Mouse (Mus musculus) intestine, embryonic 15.5 days (tissue): ENCODE results near the gene Olfr373. TPM values are rescaled to one million over a fixed set of nuclear protein-coding genes. Genes with fewer than 3 reads are reported as not detected.

Source experiments
- ATAC-seq: fragments of 200-750 bp; cut with Nextera tagmentation; 2 replicates; pipeline ENCODE4 v1.8.0; 2017; ENCODE audit warnings: moderate TSS enrichment, moderate library complexity
- H3K27ac ChIP-seq: fragments of 300-500 bp; sonication (generic); 2 replicates; pipeline ENCODE4 v1.5.1; 2015; ENCODE audit warnings: mild to moderate bottlenecking, inconsistent platforms
- H3K27me3 ChIP-seq: fragments of 300-500 bp; sonication (generic); replicated peaks from 2 replicates; pipeline ENCODE4 v1.6.1; 2015; ENCODE audit warnings: inconsistent platforms
- H3K36me3 ChIP-seq: fragments of 300-500 bp; sonication (generic); 2 replicates; pipeline ENCODE4 v1.6.1; 2015; ENCODE audit warnings: inconsistent platforms
- H3K4me1 ChIP-seq: fragments of 300-500 bp; sonication (generic); replicated peaks from 2 replicates; pipeline ENCODE4 v1.6.1; 2015; ENCODE audit warnings: inconsistent platforms
- H3K4me2 ChIP-seq: fragments of 300-500 bp; sonication (generic); replicated peaks from 2 replicates; pipeline ENCODE4 v1.6.1; 2015; ENCODE audit warnings: mild to moderate bottlenecking, inconsistent platforms
- H3K4me3 ChIP-seq: fragments of 300-500 bp; sonication (generic); replicated peaks from 2 replicates; pipeline ENCODE4 v1.5.1; 2015; ENCODE audit warnings: inconsistent platforms
- H3K9ac ChIP-seq: fragments of 300-500 bp; sonication (generic); 2 replicates; pipeline ENCODE4 v1.6.1; 2015; ENCODE audit warnings: inconsistent platforms
- H3K9me3 ChIP-seq: fragments of 300-500 bp; sonication (generic); 2 replicates; pipeline ENCODE4 v1.6.1; 2016; ENCODE audit warnings: inconsistent platforms
- WGBS: fragments of 180-500 bp; shearing (Covaris S2); methylation state at CpG from one replicate; pipeline ENCODE4 v1.1.7; 2015; 5-methylcytosine and 5-hydroxymethylcytosine counted together
- polyA plus RNA-seq: library from polyadenylated mRNA; unstranded; fragments of >200 nt; fragmentation: Nextera tagmentation; extraction: Ambion mirVana; gene quantifications from 2 replicates; pipeline ENCODE4 v1.2.1, GENCODE M21; 2015

Olfr373 gene
- polyA plus RNA-seq, 1 experiment from 2014 or later: 0.09 TPM

DNA sequence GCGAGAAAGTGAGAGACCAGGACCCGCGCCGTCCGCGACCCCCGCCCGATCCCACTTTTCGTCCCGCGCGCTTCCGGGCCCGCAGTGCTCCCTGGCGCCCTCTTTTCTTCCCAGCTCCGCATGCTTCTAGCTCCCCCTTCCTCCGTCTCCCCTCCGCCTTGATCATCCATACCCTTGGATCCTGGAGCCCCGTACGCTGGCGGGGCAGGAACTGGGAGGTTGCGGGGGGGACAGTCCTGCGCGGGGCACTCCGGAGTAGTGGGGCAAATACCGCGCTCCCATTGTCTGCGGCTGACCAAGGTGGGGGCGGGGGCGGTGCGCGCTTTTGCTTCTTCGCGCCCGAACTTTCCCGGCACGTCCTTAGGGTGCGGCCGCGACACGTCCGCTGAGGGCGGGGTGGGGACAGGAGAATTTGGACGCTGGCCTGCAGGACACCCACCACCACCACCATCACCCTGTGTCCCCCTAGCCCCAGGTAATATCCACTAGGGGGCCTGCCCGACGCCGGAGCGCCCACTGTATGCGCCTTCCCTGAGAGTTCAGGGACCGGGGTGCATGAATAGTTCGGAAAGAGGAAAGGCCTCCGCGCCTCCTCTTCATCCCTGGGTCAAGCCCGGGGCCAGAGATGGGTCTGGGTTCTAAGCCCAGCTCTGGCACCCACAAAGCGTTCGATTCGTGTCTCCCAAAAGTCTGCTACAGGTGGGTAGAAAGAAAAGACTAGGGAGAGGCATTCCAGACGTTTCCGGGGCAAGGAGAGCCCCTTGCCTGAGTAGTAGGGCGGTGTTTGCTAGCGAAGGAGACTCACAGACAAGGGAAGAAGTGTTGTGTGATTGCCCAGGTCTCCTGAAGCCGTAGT, 52.7 kb downstream of the Olfr373 start:
- Histone ChIP-seq H3K4me2 (peak overlapping the region; percentile 77), H3K27ac (peak overlapping the region; percentile 100), H3K27me3 (no peaks in the 10 kb centered on the region), H3K9me3 (no peaks in the 10 kb centered on the region), H3K9ac (peak overlapping the region; percentile 98), H3K4me3 (peak overlapping the region; percentile 83), H3K36me3 (peaks cover 16% of the 10 kb centered on the region), H3K4me1 (peaks cover 21% of the 10 kb centered on the region)
- WGBS: under 1% methylated on average over 62 of the region's 62 CpGs
- peak; percentile 67 for ATAC-seq

DNA sequence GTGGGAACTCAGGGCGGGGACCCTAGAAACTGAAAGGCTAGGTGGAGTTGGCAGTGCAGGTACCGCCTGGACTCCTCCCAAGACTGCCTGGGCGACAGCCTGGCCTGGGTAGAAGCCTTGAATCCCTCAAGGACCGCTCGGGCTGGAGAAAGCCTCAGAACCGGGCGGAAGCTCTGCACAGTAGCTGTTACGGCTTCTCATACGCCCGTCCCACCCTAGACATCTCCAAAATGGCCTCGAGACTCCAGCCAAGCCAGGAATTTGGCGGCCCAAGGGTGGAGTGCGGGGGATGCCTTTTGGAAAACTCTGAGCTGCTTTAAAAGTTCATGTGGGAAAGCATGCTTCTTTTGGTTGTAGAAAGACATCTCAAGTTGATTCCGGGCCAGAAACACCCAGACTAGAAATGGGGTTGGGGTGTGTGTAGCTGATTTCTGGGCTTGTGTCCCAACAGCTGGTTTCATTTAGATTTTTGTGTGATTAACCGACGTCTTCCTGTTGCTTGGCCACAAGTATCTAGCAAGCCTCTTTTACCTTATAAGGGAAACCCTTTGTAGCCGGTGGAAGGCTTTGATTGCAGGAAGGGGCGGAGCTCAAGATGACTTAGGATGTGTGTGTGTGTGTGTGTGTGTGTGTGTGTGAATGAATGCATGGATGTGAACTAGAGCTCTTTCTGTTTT, 53.5 kb downstream of the Olfr373 start:
- Histone ChIP-seq H3K27ac (peak overlapping the region; percentile 100), H3K27me3 (no peaks in the 10 kb centered on the region), H3K9ac (peak overlapping the region; percentile 98), H3K4me1 (peaks cover 21% of the 10 kb centered on the region), H3K9me3 (no peaks in the 10 kb centered on the region), H3K36me3 (peaks cover 16% of the 10 kb centered on the region), H3K4me3 (peak overlapping the region; percentile 83), H3K4me2 (peak overlapping the region; percentile 77)
- ATAC-seq: peak; percentile 59
- WGBS: under 1% methylated on average over 18 of the region's 18 CpGs

DNA sequence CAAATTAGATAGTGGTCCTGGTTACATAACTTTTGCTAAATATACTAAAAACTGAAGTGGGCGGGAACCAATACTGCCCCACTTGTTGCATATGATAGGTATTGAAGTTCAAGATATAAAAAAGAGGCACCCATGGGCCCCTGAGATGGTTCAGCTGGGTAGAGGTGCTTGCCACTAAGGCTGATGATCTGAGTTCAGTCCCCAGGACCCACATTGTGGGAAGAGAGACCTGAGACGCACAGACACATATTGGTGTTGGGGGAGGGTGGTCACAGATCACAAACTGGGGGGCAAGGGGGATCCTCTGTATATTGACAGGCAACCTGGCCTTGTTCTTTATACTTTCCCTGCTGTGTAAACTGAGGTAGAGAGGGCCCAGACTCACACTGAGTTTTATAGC, 54.5 kb downstream of the Olfr373 start:
- Histone ChIP-seq H3K4me2 (peak overlapping the region; percentile 77), H3K36me3 (peaks cover 22% of the 10 kb centered on the region), H3K9me3 (no peaks in the 10 kb centered on the region), H3K27me3 (no peaks in the 10 kb centered on the region), H3K27ac (no peak overlapping the region), H3K4me3 (peak overlapping the region; percentile 83; the same call in 1 of the 2 replicates), H3K9ac (no peak overlapping the region), H3K4me1 (peaks cover 21% of the 10 kb centered on the region)
- no peak for ATAC-seq
- 66% methylated on average over 2 of the region's 2 CpGs for WGBS

DNA sequence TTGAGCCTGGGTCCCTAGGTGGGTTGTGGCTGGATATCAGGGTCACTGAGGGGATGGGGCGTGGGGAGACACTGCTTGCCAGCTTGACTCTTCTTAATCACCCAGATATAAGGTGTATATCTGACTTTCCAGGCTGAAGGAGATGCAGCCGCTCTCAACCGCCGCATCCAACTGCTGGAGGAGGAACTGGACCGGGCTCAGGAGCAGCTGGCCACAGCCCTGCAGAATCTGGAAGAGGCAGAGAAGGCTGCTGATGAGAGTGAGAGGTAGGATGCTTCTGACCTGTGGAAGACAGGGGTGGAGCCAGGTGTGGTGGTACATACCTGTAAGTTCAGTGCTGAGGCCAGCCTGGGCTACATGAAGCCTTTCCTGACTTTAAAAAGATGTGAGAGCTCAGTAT, 55.5 kb downstream of the Olfr373 start:
- Histone ChIP-seq H3K27ac (0 out of 2 replicates have a peak overlapping the region, but pooled peaks have one; percentile 13), H3K36me3 (peaks cover 32% of the 10 kb centered on the region), H3K4me2 (no peak overlapping the region)

DNA sequence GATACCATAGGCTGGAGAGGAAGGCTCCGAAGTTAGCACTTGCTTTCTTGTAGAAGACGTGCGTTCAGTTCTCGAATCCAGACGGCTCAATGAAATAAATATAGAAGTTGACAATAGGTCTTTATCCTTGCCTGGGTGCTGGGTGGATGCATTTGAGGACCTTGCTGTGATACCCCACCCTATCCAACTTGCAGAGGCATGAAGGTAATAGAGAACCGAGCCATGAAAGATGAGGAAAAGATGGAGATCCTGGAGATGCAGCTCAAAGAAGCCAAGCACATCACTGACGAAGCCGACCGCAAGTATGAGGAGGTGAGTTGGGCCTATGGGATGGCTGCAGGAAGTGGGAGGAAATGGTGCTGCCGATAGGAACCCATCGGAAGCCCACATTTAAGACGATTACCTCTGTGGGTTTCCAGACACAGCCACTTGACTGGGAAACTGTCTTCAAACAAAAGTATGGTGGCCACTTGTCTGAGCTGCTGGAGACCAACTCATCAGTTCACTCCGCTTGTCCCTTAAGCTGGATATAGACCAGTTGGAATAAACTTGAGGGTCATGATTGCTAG, 60.4 kb downstream of the Olfr373 start:
- H3K36me3 ChIP-seq: peaks cover 60% of the 10 kb centered on the region
- WGBS: 93% methylated on average over 13 of the region's 13 CpGs
- H3K4me2 ChIP-seq: no peak overlapping the region
- no peaks in the 10 kb centered on the region for H3K9me3 ChIP-seq
- 0 out of 2 replicates have a peak, but pooled peaks cover 2% of the 10 kb centered on the region for H3K4me1 ChIP-seq
- no peaks in the 10 kb centered on the region for H3K27me3 ChIP-seq
- ATAC-seq: no peak
- H3K4me3 ChIP-seq: no peak overlapping the region
- 0 out of 2 replicates have a peak overlapping the region, but pooled peaks have one; percentile 6 for H3K27ac ChIP-seq
- H3K9ac ChIP-seq: no peak overlapping the region

More for the DNA sequence above, 55.5 kb downstream of the Olfr373 start:
- no peaks in the 10 kb centered on the region for H3K27me3 ChIP-seq
- H3K9me3 ChIP-seq: no peaks in the 10 kb centered on the region
- H3K4me1 ChIP-seq: peaks cover 17% of the 10 kb centered on the region; the same call in 1 of the 2 replicates
- 96% methylated on average over 5 of the region's 5 CpGs for WGBS
- H3K4me3 ChIP-seq: no peak overlapping the region
- no peak overlapping the region for H3K9ac ChIP-seq
- ATAC-seq: no peak

DNA sequence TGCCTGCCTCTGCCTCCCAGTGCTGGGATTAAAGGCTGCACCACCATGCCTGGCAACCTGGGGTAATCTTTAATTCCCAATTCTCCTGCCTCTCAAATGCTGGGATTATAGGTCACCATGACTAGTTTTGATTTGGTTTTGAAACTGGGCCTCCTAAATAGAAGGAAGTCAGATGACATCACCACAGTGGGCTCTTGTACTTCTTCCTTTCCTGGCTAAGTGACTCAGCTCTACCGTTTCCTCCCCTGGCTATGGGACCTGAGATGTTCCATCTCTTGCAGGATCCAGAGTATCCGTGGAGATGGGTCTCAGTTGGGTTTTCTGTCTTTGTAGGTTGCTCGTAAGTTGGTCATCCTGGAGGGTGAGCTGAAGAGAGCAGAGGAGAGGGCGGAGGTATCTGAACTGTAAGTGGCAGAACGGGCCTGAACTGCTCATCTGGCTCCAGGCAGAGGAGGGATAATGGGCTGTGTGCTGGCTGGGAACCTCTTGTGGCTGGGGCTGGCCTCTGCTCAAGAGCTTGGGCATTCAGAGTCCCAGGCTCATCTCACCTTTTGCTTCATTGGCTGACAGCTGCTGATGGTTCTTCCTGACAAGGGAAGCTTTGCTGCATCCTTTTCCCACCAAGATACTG, 61.5 kb downstream of the Olfr373 start:
- Histone ChIP-seq H3K9ac (no peak overlapping the region), H3K27ac (no peak overlapping the region), H3K9me3 (no peaks in the 10 kb centered on the region), H3K4me3 (no peak overlapping the region), H3K4me2 (no peak overlapping the region), H3K36me3 (peaks cover 57% of the 10 kb centered on the region), H3K27me3 (no peaks in the 10 kb centered on the region), H3K4me1 (no peaks in the 10 kb centered on the region)
- ATAC-seq: no peak
- 83% methylated on average over 5 of the region's 5 CpGs for WGBS

DNA sequence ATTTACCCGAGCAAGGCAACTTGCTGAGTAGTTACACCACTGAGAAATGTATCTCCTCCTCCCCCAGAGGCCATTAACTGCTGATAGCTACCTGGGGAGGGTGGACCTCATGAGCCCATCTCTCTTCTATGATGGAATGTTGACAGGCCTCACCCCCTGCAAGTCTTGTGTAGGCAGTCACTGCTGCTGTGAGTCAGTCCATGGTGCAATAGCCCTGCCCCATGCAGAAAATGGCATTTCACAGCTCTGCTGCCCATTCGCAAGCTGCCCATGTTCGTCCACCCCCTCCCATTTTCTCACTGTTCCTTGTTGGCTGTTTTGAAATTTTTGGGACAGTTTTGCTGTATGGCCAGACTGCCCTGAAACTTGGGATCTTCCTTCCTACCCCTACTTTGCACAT, 62.5 kb downstream of the Olfr373 start:
- no peak overlapping the region for H3K27ac ChIP-seq
- H3K4me2 ChIP-seq: no peak overlapping the region
- H3K27me3 ChIP-seq: no peaks in the 10 kb centered on the region
- 88% methylated on average over 3 of the region's 3 CpGs for WGBS
- H3K4me3 ChIP-seq: no peak overlapping the region
- ATAC-seq: no peak
- no peaks in the 10 kb centered on the region for H3K9me3 ChIP-seq
- no peaks in the 10 kb centered on the region for H3K4me1 ChIP-seq
- no peak overlapping the region for H3K9ac ChIP-seq
- H3K36me3 ChIP-seq: peaks cover 50% of the 10 kb centered on the region

DNA sequence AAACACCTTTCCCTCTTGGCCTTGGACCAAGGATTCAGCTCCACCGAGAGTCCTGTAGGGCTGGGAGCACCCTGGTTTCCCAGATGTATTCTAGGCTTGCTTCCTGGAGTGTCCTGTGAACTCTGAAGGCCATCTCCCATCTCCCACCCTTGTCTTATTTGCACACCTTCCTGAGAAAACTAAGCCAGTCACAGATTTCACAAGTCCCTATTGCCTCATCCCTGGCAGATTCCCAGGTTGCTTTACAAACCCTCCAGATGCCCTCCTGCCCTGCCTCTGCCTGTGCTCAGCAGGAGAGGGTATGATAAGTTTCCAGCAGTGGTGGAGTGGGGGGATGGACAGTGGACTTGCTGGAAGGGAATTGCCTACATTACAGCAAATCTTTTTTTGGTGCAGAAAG, 63.1 kb downstream of the Olfr373 start:
- no peak for ATAC-seq
- no peak overlapping the region for H3K4me2 ChIP-seq
- H3K4me1 ChIP-seq: no peaks in the 10 kb centered on the region
- H3K9me3 ChIP-seq: no peaks in the 10 kb centered on the region
- 83% methylated on average over 1 of the region's 1 CpGs for WGBS
- no peak overlapping the region for H3K9ac ChIP-seq
- peaks cover 51% of the 10 kb centered on the region for H3K36me3 ChIP-seq
- no peak overlapping the region for H3K4me3 ChIP-seq
- no peaks in the 10 kb centered on the region for H3K27me3 ChIP-seq
- H3K27ac ChIP-seq: no peak overlapping the region

DNA sequence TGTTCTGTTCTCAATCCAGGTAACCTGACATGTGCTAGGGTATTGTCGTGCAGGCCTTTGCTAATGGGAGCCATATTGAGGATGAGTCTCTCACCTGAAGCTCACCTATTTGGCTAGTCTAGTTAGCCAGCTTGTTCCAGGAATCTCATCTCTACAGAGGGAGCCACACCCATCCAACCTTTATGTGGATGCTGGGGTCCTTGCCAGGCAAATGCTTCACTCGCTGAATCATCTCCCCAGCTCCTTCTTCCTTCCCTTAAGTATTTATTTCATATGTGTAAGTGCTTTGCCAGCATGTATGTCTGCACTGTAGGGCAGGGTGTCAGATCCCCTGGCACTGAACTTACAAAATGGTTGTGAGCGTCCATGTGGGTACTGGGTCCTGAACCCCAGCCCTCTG, 63.6 kb downstream of the Olfr373 start:
- Histone ChIP-seq H3K27ac (peak overlapping the region; percentile 19; the same call in 1 of the 2 replicates), H3K36me3 (peaks cover 55% of the 10 kb centered on the region), H3K4me1 (no peaks in the 10 kb centered on the region), H3K9ac (no peak overlapping the region), H3K4me3 (no peak overlapping the region), H3K4me2 (no peak overlapping the region), H3K27me3 (no peaks in the 10 kb centered on the region), H3K9me3 (no peaks in the 10 kb centered on the region)
- ATAC-seq: no peak
- WGBS: 86% methylated on average over 3 of the region's 3 CpGs

DNA sequence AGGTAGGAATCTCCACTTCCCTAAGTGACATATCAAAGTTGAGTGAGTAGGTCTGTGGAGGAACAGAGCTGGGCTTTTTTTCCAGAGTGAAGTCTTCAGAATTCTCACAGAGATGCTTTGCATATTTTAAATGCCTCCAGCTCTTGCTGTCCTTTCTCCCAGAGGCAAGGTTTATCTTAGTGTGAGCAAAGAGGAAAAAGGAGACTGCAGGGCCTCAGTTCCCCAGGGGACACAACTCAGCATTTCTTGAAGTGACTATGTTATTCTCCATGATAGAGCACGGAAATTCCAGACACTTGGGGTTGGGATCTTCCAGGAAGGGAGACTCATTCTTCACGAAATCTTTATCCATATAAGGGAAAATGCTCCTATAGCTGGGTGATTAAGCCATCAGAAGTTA, 64.3 kb downstream of the Olfr373 start:
- H3K4me3 ChIP-seq: no peak overlapping the region
- no peaks in the 10 kb centered on the region for H3K9me3 ChIP-seq
- H3K27ac ChIP-seq: peak overlapping the region; percentile 19; the same call in 1 of the 2 replicates
- H3K9ac ChIP-seq: no peak overlapping the region
- H3K36me3 ChIP-seq: peaks cover 52% of the 10 kb centered on the region
- no peaks in the 10 kb centered on the region for H3K4me1 ChIP-seq
- no peaks in the 10 kb centered on the region for H3K27me3 ChIP-seq
- no peak for ATAC-seq
- 48% methylated on average over 2 of the region's 2 CpGs for WGBS
- H3K4me2 ChIP-seq: no peak overlapping the region

DNA sequence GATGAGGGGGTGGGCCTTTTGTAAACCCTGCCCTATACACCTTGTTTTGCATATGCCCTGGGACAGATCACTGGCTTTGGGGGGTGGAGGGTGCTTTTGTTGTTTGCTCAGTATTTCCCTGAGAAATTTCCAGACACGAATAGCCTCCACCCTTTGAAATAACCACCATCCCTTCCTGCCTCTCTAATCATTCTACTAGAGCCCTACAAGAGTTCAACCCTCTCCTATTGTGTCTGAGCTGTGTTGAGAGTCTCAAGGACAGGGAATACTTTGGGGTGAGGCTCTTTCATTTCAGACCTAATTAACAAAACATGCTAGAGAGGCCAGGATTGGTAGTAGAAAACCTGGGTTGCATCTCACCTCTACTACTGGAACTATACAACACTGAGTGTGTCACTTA, 66.1 kb downstream of the Olfr373 start:
- Histone ChIP-seq H3K27me3 (no peaks in the 10 kb centered on the region), H3K9ac (no peak overlapping the region)
- WGBS: 80% methylated on average over 1 of the region's 1 CpGs

More for the DNA sequence above, 66.1 kb downstream of the Olfr373 start:
- no peak for ATAC-seq
- no peak overlapping the region for H3K27ac ChIP-seq
- H3K4me3 ChIP-seq: no peak overlapping the region
- H3K4me2 ChIP-seq: no peak overlapping the region
- H3K9me3 ChIP-seq: no peaks in the 10 kb centered on the region
- no peaks in the 10 kb centered on the region for H3K4me1 ChIP-seq
- peaks cover 41% of the 10 kb centered on the region for H3K36me3 ChIP-seq
